Mouse (Mus musculus): ENCODE data around the gene Mafb. TPM values are rescaled to one million over a fixed set of nuclear protein-coding genes. Genes with fewer than 3 reads are reported as not detected.

Mafb gene
- 10 to 100 TPM; 17.5 to 24.6 TPM for total RNA-seq (2021)
- long read RNA-seq, experiment 1, transcript Mafb-201 (1 exons, 3,363 nt): major isoform, 7 of 7 reads
- long read RNA-seq, experiment 1, partial matches to known transcripts: 0 of 7 reads
- long read RNA-seq, experiment 1, other reads (novel, unspliced or antisense): 0 of 7 reads
- long read RNA-seq, experiment 2, transcript Mafb-201 (1 exons, 3,363 nt): major isoform, 35 of 35 reads
- long read RNA-seq, experiment 2, partial matches to known transcripts: 0 of 35 reads
- long read RNA-seq, experiment 2, other reads (novel, unspliced or antisense): 0 of 35 reads

DNA sequence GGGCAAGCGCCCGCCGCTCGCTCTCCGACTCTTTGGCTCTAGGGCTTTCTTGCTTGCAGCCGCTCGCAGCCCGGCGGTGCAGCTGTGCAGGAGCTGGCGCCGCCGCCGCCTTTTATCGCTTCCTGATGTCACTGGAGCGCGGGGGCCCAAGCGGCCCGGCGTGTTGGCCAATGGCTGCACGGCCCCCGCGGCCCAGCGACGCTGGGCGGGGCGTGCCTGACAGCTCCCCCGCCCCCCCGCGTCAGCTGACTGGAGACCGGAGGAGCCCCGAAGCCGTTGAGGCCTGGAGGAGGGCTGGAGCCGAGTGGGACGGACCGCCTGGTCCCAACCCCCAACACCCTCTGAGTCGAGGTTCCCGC is at the start of gene Mafb:
TSS of gene Mafb (minus strand) at position 86 of the 359 bp plus-strand sequence.
- DNase-seq (ENCODE audit: low spot score in 2 of 2): peak; percentile 78 to 83

DNA sequence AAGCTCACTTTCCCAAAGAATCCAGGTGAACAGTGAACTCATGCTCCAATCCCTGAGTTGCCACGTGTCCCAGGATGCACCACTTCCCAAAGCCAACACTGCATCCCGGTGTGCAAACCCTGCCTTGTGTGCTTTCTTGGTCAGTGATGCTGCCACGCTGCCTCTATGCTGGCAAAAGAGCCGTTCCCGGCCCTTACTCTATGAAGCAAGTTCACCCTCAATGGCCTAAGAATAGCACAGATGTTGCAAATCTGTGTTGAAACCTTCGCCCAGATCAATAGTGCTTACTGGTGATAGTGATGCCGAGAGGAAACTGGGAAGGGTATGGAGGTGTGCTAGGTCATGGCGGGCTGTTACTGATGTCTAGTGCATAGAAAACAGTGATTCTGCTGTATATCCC is 48.3 kb upstream of the Mafb start:
- DNase-seq (ENCODE audit: low spot score in 2 of 2): no peak

DNA sequence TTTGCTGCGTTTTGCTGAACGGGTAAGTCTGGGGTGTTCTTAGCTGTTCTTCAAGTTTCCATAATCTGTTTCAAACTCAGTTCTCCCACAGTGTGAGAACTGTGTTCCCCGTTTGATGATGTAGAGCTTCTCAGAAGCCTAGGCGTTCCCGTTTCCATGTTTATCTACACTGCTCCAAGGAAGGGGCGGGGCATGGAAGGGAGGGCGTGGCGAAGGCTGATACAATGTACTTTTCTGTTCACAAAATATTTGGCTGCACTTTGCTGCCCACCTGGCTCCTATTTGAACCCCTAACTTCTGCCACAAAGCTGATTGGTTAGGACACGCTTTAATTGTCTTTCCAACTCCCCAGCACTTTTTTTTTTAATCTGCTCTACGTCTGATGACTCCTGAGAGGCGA is 47.9 kb upstream of the Mafb start:
- no peak for DNase-seq (ENCODE audit: low spot score in 2 of 2)

DNA sequence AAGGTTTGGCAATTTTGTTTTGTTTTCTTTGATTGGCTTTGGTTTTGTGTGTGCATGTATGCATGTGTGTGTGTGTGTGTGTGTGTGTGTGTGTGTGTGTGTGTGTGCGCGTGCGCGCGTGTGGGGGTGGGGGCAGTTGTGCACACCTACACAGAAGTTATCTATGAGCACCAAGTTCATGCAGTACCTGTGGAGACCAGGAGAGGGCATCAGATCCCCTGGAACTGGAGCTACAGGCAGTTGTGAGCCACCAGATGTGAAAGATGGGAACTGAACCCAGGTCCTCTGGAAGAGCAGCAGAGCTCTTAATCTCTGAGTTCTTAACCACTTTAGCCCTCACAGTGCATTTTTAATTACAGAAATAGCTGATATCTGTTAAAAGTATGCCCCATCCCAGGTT is 47.1 kb upstream of the Mafb start:
- no peak for DNase-seq (ENCODE audit: low spot score in 2 of 2)

DNA sequence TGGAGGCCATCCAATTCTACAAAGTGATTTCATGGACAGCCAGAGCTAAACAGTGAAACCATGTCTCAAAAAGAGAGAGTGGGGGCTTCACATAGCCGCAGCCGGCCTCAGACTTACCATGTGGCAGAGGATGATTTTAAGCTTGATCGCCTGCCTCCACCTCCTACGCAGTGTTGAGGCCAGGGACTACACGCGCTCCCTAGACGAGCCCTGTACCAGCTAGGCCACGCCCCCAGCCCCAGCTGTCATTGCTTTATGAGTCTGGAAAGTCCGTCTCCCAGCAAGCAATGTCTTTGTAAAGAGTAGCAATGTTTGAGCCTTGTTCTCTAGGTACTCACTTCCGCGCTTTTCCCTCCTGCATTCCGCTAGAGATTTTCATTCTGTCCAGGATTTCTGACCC is 46.2 kb upstream of the Mafb start:
- no peak for DNase-seq (ENCODE audit: low spot score in 2 of 2)

DNA sequence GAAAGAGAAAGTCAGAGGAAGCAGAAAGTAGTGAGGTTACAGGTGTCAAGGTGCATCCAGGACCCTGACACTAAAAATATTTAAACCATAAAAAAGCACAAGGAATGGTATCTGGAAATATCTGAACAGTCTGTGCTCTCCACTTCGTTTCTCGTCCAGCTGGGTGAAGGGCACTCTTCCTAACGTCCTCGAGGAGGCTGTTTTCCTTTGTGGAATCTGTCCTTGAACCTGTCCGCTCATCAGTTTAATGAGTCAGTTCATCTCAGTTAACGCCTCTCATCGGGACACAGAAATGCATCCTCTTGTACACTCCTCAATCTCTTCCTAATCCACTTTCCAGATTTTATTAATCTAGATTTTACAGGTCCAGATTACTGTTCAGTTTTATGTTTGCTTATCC is 44.6 kb upstream of the Mafb start:
- no peak for DNase-seq (ENCODE audit: low spot score in 2 of 2)

DNA sequence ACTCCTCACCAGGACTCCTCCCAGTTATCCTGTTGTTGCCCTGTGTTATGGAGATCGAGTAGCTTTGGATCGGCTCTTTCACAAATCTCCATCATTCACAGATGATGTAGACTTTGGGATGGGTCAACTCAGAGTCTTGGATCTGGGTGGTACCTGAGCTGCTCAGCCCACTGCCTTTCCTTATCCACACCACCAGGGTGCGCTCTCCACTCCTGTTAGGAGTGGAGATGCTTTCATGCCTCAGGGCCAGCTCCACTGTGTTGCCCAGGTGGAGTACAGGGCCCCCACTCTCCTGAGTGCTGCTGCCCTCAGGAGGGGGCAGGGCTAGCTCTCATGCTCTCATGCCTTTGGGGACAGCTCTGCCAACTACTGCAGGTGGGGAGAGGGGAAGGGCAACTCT is 40.9 kb upstream of the Mafb start:
- no peak for DNase-seq (ENCODE audit: low spot score in 2 of 2)

DNA sequence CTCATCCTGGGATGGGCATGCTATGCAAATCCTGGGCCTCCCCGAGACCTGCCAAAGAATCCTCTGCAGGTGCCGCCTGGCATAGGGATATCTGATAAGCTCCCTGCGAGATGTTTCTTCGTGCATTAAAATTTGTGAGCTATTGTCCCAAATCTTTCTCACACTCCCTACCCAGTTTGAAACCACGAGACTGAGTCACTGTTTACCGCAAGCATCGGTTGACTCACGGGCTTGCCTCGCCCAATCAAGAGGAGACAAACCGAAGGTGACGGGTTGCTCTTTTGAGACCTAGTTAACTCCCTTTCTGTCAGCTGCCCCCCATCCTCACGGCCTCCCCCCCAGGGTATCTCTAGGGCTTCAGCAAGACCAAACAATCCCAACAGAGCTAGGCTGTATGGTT is 30.9 kb upstream of the Mafb start:
- DNase-seq (ENCODE audit: low spot score in 2 of 2): no peak

DNA sequence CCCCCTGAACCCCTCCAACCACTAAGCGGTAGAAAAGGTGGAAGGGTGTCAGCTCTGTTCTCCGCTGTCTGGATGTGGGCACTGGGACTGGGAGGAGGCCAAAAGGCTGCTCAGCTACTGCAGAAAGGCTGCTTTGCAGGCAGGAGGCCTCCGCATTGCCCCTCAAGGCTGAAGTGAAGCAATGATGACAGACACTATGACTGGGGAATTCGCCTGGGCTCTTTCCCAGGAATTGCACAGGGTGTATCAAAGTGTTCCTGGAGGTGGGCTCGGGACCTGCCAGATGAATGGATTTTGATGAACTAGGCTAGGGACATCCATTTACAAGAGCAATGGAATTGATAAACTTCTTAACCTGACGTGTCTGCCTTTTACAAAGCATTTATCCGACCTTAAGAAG is 27.9 kb upstream of the Mafb start:
- no peak for DNase-seq (ENCODE audit: low spot score in 2 of 2)

DNA sequence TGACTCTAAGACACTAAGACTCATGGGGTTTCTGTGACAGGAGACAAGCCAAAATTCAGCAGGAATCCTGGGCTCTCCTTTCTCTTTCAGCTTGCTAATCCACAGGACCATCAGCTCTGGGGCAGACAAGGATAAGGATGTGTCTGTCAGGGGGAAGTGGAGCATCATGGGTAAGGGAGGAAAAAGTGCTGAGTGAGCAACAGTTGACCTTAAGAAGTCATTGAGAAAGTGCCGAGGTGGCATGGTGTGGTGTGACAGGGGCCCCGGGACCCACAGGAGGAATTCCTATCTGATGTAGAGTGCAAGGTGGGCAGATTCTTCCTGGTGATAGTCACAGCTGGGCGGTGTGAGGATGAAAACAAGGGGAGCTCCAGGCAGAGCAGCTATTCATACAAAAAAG is 25.8 kb upstream of the Mafb start:
- DNase-seq (ENCODE audit: low spot score in 2 of 2): no peak

DNA sequence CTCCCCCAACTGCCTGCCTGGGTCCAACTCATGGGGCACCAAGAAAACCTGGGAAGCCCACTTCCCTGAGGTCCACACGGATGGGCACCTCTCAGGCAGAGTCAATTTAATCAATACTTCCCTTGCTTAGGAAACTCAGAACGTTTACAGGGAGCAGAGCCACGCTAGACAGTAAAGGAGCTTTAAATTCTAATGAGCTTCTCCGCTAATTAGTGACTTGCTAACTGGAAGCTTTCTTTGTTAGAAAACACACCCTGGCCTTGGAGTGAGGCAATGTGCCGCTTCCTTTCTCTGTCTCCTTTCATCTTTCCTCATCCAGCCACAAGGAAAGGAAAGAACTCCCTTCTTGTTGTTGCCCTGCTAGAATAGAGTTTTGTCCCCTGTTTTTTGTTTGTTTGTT is 21.7 kb upstream of the Mafb start:
- no peak for DNase-seq (ENCODE audit: low spot score in 2 of 2)

DNA sequence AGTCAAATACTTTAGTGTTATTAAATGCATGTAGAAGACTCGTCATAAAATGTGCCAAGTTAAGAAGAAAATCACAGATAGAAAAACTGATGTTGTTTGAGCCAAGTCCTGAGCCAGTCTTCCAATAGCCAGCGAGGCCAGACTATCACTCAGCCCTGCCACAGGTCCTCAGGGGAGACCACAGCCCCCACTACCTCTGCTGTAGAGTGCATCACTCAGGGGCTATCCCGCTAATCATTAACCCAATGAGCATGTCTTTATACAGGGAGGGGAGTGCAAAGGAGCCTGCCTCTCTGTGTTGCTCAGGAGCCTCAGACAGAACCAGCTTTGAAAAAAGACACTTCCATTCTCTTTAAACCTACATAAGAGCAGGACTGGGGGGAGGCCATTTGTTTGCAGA is 16.6 kb upstream of the Mafb start:
- DNase-seq (ENCODE audit: low spot score in 2 of 2): no peak

DNA sequence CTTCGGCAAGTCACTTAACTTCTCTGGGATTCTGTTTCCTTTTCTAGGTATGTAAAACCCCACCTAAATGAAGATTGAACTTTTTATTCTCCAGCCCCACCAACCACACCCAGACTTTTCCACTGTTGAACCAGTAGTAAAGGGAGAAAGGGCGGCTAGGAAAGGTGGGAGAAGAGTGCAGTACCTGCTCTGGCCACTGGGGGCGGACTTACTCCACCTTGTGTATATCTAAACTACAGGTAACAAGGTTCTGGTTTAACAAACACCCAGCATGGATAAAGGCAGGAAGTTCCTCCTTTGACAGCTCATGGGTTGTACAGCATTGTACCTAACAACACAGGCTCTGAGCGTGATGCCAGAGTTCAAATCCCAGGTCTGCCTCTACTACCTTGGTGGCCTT is 11.4 kb upstream of the Mafb start:
- no peak for DNase-seq (ENCODE audit: low spot score in 2 of 2)

DNA sequence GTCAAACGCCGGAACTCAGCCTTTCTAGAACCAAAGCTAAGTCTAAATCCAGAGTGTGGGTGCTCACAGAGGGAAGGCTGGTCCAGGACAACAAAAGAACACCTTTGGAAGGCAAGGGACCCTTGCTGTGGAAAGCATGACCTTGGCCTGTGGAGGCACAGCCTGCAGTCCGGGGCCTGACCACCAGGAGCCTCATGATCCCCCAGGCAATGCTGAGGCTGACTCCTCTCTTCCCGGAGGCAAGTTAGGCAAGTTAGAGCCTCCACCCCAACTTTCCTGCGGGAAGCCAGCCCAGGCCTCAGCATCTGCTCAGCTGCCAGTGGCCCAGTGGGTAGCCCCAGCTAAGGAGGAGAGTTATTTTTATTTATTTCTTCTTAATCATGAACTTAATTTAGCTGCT is 9.4 kb upstream of the Mafb start:
- no peak for DNase-seq (ENCODE audit: low spot score in 2 of 2)

DNA sequence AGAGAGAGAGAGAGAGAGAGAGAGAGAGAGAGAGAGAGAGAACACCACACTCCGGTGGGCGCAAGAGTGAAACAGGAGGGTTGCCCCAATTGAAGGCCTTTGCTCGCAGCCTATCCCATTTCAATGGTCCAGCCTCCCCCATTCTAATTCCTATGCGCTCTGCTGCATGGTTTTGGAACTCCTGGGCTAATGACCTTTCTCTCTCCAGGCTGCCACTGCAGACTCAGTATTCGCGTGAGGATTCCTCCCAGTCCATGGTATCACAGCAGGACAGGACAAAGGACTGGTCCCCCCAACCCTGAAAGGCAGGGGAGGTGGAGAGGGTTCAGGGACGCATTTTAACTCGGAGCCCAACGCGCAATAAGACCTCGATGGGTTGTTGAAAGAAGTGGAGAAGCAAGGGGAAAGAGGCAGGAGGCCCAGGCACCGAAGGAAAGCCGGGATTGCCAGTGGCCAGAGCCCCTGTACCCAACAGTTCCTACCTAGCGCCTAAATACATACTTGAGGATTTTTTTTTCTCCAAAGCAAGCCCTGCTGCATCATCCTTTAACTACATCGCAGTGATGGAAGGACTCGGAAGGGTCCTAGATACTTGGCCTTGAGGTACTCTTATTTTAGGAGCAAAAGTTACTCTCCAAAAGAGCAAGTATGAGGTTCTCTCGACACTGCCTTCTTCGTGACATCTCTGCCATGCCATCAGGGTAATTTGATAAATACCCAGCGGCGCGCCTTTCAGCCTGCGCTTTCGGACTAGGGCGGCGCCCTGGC is 3.0 kb upstream of the Mafb start:
- DNase-seq (ENCODE audit: low spot score in 2 of 2): no peak

DNA sequence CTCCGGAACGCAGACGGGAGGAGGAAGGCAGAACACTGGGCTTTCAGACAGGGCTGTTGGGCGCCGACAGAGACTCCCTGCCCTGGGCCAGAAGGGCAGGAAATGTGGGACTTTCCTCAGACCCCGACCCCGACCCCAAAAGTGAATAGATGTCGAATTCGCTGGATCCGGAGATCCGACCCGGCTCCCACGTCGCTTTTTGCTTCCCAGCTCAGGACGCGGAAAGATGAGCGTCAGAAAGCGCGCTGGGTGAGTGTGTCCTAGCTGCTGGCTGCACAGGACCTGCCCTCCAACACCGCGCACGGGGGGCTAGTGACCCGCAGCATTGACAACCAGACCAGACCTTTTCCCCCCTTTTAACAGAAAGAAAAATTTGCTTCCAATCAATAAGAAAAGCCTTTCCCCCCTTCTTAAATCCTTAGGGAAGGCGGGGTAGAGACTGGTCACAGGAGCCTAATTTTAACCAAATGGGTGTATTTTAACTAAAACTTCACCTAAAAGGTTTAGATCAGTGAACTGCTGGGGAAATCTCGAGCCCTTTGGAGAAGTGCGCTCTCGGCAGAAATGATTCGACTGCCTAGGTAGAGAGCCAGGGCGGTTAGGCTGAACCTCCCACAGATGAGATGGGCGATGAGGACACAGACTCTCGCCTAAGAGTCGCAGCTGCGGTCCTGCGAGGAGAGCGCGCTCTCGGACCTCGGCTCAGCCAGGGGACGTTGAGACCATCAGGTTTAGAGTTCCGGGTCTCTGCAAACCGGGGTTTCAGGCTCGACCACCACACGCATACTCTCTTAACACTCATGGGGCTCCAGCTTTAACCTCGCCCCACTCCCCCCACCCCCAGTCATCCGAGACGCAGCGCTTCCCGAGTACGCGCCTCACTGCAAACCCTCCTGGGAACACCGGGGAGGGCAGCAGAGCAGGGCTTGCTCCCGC is 1.8 kb upstream of the Mafb start:
- DNase-seq (ENCODE audit: low spot score in 2 of 2): no peak

DNA sequence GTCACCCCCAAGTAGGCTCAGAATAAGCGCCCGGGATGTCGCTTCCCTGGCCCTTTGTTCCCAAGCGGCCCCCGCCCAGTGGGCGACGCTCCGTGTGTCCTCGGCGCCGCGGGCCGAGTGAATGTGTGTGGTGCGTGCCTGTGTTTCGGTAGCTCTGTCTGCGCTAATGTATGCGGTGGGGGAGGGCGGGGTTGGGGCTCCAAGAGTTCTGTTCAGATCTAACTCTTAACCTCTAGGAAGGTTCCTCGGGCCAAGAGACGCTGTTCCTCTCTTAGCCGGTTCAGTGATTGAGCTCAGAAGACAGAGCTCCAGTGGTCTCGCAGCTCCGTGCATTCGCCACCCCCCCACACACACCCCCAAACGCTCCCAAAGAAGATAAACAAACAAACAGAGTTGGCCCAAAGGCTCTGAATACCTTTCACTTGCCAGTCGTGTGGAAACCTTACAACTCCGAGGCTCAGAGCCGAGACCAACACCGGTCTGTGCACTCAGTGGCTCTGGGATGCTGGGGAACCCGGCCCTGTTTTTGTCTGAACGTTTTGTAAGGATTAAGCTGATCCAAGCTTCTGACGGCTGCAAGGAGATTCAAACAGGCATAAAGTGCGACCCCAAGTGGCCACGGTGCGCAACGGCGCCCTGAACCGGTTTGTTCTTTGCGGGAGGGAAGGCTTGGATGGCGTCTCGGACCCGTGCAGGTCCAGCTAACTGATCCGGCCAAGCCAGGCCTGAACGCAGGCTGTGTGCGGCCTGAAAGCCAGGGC is 763 bp upstream of the Mafb start:
- peak; percentile 75 to 87 for DNase-seq (ENCODE audit: low spot score in 2 of 2)

DNA sequence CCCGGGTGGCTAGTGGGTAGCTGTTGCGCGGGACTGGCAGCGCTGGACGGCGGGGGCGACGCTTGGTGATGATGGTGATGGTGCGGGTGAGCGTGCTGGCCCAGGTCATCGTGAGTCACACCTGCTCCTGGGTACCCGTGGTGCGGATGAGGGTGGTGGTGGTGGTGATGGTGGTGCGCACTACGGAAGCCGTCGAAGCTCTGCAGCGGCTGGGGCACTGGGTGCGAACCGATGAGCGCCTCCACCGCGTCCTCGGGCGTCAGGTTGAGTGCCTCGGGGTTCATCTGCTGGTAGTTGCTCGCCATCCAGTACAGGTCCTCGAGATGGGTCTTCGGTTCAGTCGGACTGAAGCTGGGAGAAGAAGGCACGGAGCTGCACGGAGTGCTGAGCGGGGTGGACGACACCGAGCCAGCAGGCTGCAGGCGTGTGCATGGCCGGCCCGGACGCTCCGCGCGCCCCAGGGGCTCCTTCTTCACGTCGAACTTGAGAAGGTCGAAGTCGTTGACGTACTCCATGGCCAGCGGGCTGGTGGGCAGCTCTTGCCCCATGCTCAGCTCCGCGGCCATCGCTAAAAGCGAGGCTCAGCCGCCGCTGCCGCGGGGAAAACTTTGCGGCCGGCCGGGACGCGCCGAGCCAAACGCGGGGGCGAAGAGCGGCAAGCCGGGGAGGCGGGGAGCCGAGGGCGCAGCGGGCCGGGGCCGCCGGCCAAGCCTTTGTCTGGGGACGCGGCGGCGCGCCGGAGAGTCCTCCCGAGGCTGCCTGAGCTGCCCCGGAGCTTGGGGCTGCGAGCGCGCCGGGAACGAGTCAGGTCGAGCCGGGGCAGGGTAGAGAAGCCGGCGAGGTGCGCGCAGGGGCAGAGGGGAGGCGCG is 520 bp downstream of the Mafb start:
- DNase-seq (ENCODE audit: low spot score in 2 of 2): peak in 1 of 2 experiments; percentile 9

DNA sequence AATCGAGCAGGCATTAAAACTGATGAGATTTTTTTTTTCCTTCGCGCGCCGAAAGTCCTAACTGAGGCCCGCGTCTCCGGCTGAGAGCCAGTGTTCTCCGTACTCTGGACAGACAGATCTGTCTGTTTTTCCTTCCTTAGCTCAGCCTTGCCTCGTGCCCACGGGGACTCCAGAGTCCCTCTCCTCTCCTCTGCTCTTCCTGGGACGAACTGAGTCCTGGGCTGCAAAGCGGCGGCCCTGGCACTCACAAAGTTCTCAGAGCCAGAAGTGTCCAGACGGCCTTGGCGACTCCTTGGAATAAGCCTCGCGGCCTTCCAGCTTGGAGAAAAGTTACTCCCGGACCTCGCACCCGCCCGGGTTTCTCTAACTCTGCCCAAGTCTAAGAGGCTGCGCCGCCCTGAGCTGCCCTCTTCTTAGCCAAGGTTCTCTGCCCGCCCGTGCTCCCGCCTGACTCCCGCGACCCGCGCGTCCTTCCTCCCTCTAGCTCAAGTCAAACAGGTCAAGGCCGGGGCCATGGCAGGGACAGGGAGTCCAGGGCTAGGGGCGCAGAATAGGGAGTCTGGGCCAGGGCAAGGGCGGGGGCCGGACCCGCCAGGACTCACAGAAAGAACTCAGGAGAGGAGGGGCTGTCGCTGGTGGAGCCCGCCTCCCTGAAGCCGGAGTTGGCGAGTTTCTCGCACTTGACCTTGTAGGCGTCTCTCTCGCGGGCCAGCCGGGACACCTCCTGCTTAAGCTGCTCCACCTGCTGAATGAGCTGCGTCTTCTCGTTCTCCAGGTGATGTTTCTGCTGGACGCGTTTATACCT is 1.6 kb downstream of the Mafb start:
- no peak for DNase-seq (ENCODE audit: low spot score in 2 of 2)

Measured in adrenal gland, postnatal 4 days (tissue).